Mouse (Mus musculus) CD4-positive, CD25-positive, alpha-beta regulatory T cell (primary cell): ENCODE measurements around the gene Tdrd7. TPM values are rescaled to one million over a fixed set of nuclear protein-coding genes. Genes with fewer than 3 reads are reported as not detected.

Source experiments
- polyA plus RNA-seq: library from polyadenylated mRNA; unstranded; fragments of 100-300 nt; shearing (Covaris generic); gene quantifications from one replicate; pipeline ENCODE4 v1.2.1, GENCODE M21; 2017

The Tdrd7 gene
- polyA plus RNA-seq: 8.3 TPM

GRCm38 (mm10) chr4:45964771-45965439, at the start of gene Tdrd7:
Tdrd7 (plus strand) TSS chr4:45965334.

GRCm38 (mm10) chr4:46038892-46039751, 74.0 kb downstream of the Tdrd7 start, which contains the start of gene Tmod1:
Tmod1 (plus strand) TSS chr4:46038935.

Other genes starting within 250 kb of the Tdrd7 start
- gene Aldh1b1, start 166.3 kb upstream of the Tdrd7 start, polyA plus RNA-seq: 8.7 TPM
- not detected for gene Igfbpl1, start 138.4 kb upstream of the Tdrd7 start, polyA plus RNA-seq
- 0.05 TPM for gene Stra6l, start 116.7 kb upstream of the Tdrd7 start, polyA plus RNA-seq
- 0.22 TPM for gene Ccdc180, start 75.0 kb upstream of the Tdrd7 start, polyA plus RNA-seq
- 1.5 TPM for gene Tmod1, start 73.6 kb downstream of the Tdrd7 start, polyA plus RNA-seq
- 96.5 TPM for gene Ncbp1, start 173.3 kb downstream of the Tdrd7 start, polyA plus RNA-seq
- gene Tstd2, start 173.4 kb downstream of the Tdrd7 start, polyA plus RNA-seq: 38.4 TPM
- gene Xpa, start 231.0 kb downstream of the Tdrd7 start, polyA plus RNA-seq: 42.5 TPM